Mouse (Mus musculus): Measurements from ENCODE around the gene Creb3l2.

Creb3l2 gene

DNA sequence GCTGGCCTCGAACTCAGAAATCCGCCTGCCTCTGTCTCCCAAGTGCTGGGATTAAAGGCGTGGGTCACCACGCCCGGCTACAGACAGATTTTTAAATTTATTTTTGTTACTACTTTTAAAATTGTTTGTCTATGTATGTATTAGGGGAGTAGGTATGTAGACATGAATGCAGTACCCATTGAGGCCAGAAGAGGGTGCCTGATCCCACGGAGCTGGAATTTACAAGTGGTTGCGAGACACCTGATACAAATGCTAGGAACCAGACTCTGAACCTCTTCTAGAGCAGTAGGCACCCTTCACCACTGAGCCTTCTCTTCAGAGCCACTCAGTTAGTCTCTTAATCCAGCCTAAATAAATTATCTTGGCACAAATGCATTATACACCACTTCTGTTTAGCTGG, 70.6 kb downstream of the Creb3l2 start:
- DNase-seq (ENCODE audit: low read depth): no peak

DNA sequence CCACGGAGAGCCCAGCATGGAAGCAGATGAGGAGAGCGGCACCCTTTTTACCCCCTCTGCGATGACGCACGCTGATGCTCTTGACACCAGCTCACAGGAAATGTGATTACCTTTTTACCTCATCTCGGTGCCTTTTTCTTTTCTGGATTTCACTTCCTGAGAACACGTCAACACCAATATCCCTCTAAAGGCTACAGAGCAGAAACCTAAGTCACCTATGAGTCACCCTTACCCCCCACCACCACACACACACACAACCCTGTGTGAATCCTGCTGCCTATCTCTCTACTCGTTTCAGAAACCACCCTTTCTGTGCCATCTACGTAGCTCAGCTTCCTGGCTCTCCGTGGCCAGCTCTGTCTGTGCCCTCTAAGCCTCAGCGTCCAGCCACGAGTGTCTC, 71.4 kb downstream of the Creb3l2 start:
- DNase-seq (ENCODE audit: low read depth): no peak

DNA sequence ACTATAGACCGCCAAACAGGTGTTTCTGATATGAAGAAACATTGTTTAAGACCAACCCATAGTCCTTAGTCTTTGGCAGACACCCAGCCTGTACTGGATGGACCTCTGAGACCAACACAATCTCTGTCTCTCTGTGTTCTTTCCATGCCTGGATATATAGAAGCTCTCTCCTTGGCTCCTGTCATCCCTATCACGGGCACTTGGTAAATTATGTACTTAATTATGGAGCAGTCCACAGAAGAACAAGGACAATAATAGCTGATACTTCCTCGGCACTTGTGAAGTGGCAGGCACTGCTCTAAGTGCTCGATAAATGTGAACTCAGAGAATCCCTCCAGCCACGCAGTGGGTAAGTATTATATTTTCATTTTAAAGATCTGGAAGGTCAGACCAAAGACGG, 72.2 kb downstream of the Creb3l2 start:
- no peak for DNase-seq (ENCODE audit: low read depth)

DNA sequence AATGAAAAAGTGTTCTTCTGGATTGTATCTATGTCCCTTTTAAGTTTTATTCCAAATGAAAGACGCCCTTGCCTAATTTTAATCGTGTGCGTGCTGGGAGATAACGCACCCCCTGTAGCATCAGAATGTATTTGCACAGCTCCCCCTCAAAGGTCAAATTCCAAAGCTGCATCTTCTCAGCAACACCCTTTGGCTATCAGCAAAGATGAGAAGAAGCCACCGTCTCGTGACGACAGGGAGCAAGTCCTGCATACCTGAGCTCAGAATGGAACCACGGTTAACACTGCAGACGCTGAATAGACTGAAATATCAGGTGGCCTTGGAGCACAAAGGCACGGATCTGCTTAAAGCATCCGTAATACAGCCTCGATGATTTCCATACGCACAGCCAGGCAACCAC, 73.7 kb downstream of the Creb3l2 start:
- no peak for DNase-seq (ENCODE audit: low read depth)

DNA sequence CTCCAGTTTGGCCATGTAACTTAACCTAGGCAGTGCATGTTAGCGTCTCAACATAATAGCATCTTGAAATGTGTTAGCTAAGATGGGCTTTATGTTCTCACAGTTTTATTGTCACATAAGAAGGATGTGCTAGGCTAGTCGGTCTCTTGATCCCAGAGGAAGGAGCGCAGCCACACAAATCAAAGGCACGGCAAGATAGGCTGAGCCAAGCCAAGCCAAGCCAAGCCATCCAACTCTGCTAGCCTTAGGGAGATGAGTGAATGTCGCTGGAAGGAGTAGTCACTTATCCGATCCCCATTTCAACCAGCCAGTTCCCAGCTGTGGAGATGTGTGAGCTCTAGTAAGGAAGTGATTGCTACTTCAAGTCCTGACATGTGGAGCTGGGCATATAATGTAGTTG, 75.0 kb downstream of the Creb3l2 start:
- DNase-seq (ENCODE audit: low read depth): no peak

DNA sequence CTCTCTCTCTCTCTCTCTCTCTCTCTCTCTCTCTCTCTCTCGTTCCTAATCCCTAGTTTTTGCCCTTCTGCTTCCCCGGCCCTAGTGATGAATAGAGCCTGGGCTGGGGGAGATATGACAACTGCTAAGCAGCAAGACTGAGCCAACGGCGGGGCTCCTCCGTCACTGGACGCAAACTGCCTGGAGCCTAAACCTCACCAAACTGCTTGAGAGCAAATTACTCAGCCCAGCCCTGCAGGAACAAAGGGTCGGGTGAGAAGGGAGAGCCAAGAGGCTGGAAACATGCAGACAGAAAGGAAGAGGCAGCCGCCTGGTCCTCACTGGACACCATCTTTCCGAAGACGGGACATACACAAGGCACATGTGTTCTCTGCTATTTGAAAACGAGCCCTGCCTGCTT, 76.8 kb downstream of the Creb3l2 start:
- DNase-seq (ENCODE audit: low read depth): no peak

DNA sequence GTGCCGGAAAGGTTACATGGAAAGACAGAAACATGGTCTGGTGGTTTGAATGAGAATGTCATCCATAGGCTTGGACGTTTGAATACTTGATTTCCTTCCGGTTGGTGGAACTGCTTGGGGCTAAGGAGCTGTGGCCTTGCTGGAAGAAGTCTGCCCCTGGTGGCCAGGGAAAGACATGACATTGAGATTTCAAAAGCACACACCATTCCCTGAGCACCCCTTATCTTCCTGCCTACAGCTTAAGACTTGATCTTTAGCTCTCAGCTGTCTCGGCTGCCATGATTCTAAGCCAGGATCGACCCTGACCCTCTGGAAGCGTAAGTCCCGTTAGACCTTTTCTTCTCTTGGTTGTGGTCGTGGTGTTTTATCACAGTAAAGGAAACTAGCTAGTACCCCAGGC, 77.6 kb downstream of the Creb3l2 start:
- no peak for DNase-seq (ENCODE audit: low read depth)

DNA sequence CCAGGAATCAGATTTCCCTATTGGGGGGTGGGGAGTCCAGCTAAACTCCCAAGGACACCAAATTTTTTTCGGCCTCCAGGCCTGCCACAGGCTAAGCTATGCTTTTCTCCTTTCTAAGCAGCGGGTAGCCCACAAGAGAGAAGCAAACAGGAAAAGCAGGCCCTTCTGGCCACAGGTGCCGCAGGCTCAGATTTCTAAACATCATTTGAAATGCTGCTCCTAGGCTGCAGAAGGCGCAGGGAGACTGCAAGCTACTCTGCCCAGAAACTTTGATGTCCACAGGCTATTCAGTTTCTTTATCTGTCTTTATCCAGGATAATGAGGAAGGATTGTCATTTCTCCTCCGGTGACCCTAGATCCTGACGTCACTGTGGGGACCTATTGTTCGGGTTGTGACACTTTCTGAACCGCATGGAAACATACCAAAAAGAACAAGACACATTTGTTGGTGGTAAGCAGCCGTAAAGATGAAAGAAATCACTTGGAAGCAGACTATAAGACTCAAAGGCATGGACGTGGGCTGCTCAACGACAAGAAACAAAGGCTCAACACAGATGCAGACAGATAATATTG, 81.0 kb downstream of the Creb3l2 start:
- no peak for DNase-seq (ENCODE audit: low read depth)

DNA sequence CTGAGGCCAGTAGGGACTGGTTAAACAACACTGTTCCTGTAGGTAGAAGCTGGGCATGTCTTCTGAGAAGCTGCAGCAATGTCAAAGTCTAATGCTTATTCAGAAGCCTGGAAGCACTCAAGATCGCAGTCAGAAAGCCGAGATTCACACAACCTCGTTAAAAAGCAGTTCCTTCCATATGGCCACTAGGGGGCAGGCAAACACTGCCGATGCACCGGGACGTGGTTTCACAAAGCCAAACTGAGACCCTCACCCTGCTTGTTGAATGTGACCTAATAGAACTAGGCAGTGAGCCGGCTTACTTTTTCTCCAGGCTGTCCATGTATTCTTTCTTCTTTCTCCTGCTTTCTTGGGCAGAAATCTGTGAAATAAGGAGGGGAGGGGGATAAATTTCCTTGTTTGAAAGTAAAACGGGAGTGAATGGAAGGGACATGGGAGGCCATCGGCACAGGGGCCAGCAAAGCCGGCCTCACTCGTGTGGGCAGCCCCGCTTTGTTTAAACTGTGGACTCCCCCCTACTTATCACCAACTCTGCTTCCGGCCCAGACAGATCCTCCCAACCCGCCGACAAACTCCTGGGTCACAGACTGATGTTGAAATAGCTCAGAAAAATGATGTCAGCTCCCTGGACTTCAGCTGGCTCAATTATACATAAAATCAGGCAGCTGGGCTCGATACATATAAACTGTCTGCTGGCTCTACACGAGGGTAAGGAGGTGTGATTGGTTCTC, 87.3 kb downstream of the Creb3l2 start:
- DNase-seq (ENCODE audit: low read depth): peak; percentile 53

DNA sequence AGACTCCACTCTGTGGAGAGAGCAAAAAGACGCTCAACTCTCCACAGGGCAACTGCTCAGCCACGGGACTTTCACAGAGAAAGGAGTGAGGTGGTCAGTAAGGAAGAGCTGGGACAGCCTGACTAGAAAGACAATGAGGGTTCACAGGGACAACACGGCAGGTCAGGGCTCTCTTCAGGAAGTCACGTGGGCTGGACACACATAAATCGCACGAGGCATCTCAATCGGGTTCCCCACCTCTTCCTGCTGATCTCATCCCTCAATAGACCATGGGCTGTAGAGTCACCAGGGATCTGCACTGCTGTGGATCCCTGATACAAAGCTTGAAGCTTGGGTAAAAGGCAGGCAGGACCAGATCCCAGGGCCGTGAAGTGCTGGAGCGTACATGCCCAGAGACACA, 88.3 kb downstream of the Creb3l2 start:
- no peak for DNase-seq (ENCODE audit: low read depth)

DNA sequence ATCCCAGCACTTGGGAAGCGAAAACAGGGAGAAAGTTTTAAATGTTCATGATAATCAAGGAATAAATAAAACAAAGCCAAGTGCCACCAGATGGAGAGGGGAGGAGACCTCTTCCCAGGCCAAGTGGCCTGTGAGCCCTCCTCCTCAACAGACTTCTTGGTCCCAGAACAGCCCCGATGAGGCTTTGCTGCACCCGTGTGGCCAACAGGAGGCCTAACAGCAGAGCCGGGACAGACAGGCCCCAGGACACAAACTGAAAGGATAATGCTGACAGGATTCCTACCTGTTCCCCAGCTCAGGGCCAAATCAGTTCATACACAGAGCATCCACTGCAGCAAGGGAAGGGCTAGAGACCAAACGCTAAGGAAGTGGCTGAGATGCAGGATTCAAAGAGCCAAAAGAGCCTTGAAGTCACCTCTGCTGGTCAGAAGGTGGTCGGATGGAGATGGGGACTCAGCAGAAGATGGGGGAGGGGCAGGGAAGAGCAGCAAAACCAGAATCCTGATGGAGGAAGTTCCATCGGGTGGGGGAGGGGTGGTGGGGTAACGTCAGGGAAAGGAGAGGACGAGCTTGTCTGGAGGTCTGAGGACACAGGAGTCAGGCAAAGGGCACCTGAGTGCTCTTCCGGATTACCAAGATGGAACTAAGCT, 90.1 kb downstream of the Creb3l2 start:
- DNase-seq (ENCODE audit: low read depth): no peak

DNA sequence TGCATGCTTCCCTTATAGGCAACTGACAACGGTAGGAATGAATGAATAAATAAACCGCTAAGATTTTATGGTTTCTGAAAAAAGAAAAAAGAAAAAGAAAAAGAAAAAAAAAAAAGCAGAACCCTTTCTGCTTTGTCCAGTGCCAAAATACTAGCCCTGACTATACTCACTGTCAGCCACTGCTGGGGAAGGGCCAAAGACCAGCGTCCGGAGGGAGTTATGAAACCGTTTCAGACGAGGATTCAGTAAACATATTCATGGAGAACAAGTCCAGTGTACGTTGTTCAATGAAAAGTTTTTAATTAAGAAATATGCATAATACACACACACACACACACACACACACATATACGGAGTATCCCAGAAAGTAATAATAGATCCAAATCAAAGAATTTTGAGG, 91.6 kb downstream of the Creb3l2 start:
- no peak for DNase-seq (ENCODE audit: low read depth)

DNA sequence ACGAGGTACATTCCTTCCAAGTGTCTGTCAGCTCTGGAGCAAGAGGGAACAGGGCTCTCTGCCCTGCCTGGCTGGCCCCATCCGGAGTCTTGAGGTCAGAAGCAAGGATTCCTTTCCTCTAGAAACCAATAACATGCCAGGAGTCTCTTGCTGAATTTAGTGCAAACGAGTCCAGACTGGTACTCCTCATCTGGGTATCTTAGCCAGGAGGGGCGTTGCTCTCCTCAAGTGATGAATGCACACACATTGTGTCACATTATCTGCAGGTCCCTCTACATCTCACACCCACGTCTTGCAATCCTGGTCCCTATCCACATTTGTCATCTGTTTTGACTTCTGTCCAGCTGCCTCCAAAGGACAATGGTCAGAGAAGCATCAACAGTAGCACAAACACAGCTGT, 94.3 kb downstream of the Creb3l2 start:
- no peak for DNase-seq (ENCODE audit: low read depth)

DNA sequence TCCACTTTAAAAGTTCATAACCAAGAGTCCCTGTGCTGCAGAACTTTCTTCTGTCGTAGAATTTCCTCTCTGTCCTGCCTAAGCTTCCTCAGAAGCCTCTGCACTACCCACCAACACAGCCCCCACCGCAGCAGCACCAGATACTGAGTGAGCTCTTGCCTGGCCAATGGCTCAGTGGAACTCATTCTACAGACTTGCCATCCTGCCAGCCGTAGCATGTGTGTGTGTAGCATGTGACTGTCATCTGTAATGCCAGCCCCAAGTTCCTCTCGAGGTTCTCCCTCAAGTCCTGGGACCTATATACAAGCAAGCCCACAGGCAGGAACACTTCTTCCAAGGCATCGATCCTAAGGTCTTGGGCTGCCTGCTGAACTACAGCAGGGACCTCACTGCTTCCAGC, 103.9 kb downstream of the Creb3l2 start:
- DNase-seq (ENCODE audit: low read depth): no peak

DNA sequence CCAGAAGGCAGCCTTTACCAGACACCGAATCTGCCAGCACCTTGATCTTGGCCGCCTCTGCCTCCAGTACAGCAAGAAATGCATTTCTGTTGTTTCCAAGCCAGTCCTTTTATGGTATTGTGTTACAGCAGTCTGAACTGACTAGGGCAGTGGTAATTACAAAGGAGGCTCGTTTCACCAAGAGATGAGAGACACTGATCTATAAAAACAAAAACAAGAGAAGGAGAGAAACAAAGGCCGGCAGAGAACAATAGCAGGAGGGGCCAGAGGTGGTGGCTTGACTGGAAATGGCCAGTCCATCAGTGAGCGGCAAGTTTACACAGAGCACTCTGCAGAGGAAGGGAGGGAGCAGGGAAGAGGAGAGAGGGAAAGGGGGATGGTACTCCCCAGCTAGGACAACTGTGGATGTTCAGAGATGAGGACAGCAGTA, 105.1 kb downstream of the Creb3l2 start:
- DNase-seq (ENCODE audit: low read depth): no peak

DNA sequence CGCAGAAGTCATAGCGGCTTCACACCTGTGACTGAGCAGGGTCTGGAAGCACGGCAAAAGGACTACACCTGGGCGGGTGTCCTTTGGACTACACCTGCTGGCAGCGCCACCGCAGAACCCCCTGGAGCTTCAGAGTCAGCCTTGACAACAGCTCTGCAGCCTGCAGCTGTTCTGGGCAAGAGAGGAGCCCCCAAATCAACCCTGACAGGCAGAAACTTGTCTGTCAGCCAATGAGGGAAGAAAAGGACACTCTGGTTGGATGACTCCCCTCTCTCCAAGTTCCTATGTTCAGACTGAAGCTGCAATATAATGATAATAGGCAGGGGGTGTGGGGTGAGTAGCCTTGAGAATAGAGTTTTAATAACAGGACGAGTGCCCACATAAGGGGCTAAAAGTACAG, 105.6 kb downstream of the Creb3l2 start:
- DNase-seq (ENCODE audit: low read depth): no peak

DNA sequence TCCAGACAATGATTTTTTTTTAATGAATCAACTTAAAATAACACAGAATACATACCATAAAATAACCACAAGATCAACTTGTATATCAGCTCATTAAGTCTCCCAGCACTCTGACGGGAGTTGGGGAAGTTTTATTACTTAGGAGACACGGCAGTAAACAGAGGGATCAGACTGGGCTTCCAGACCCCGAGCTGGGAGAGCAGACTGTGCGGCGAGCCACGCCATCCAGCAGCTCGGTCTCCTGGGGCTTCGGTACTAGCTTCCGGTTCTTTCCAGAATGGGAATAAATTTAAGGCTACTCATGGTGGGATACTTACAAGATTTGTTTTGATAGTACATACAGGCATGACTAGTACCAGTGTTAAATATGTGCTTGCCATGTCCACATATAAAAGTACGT, 109.1 kb downstream of the Creb3l2 start:
- DNase-seq (ENCODE audit: low read depth): no peak

DNA sequence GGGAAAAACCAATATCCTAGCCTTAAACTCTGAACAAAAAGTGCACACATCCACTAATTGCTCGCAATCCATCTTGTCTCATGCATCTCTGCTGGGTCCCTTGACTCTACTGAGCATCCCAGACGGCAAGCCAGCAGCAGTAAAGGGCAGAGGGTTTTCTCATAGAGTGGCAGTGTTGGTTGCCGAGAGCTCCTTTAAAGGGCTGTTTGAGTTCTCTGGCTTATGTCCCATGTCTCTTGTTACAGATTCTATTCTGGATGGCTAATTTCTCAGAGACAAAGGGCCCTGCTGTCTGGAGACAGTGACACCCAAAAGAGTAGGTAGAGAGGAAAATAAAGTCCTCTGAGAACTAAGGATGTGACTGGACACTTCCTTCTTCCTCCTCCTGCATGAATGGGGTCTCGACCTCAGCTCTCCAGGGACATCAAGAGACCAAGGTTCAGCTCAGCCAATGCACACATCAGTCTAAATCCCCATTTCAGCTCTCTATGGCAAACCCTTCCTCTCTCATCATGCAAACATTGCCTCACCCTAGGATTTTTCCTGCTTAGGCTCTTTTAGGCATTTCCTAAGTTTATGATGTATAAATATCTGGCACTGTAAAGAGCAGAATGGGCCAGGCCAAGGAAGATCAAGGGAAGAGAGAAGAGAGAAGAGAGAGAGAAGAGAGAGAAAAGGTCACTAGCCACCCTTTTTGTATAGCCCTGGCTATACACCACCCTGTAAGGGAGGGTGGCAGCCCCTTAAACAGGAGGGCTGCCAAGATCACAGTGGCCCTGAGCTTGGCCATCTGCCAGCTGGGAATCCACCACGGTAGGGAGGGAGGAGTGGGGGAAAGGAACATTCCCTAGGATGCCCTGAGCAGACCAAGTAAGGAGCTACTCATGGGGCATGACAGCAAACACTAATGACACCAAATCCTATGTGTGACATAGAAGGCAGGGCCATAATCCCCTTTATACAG, 111.8 kb downstream of the Creb3l2 start:
- no peak for DNase-seq (ENCODE audit: low read depth)

DNA sequence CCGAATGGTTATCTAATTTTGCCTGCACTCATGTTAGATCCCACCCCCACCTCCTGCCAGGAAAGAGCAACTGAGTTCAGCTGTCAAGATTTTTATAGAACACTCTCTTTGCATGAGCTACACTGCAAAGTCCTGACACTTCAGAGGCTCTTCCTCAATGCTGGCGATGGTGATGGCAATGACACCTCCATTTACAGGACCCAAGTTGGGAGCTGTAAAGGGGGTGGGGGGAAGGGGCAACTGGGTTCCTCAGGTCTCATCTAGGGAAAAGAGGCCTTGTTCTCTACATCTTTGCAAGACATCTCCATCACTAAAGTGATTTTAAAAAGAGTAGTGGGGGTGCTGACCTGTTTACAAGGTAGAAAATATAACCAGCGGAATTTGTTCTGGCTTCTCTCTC, 112.6 kb downstream of the Creb3l2 start:
- DNase-seq (ENCODE audit: low read depth): no peak

DNA sequence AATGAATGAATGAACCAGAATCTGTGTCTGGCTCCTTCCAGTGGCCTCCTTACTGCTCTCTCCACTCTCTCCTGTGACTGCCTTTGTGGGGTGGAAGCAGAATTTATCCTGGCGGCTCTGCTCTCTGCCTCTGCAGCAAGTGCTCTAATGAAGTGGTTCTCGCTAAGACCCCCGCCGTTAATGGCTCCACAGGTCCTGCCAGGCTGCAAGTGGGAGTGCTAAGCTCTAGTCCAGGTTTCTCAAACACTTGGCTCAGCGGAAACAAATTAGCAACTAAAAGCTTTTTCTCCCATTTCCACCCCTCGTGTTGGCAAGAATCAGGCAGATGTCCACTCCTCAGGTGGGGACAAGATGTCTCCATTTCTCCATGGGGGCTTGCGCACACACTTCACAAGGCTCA, 113.3 kb downstream of the Creb3l2 start:
- no peak for DNase-seq (ENCODE audit: low read depth)

DNA sequence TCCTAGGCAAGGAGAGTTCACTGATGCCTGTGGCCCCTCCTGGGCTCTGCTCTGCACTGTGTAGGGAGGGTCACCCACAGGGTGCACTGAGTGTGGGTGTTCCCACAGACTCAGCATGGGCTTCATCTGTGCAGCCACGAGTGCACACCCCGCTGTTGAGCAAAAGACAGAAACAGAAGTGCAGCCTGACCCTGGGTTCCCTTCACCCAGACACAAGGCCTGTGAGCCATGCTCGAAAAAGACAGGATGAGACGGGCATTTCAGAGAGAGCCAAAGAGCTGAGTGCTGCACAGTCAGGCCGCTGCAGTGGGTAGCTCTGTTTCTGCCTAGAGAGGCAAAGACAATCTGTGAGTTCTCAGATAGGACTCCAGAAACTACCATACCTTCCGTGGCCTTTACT, 114.4 kb downstream of the Creb3l2 start:
- no peak for DNase-seq (ENCODE audit: low read depth)

DNA sequence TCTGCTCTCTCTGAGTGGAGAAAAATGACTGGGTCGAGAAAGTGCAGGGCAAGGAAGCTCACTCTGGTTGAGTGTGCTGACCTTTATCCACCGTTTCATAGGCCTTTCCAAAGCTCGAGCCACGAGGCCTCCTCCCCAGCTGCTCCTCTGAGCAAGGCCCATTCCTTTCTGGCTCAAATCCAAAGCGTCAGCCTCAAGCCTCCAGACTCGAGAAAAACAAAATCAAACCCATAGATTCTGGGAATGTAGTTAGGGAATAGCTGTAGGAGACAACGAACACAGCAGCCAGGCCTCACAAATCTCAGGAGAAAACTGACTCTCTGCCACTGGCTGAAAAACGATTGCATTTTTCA, 115.4 kb downstream of the Creb3l2 start:
- DNase-seq (ENCODE audit: low read depth): no peak

Data from c-Kit-positive CD71-negative TER-119-negative erythroid progenitor cells, embryonic 14.5 days (primary cell).